Mouse (Mus musculus): ENCODE data around the gene Wfdc5. TPM values are rescaled to one million over a fixed set of nuclear protein-coding genes. Genes with fewer than 3 reads are reported as not detected.

Wfdc5 gene
- polyA plus RNA-seq, 1 experiment from 2014 or later: not detected

GRCm38 (mm10) chr2:164183340-164183739 is 798 bp upstream of the Wfdc5 start:
- H3K27me3 ChIP-seq (replicated peaks; ENCODE audit: control insufficient read depth, insufficient read depth, low read length): no peaks in the 10 kb centered on the region
- H3K9ac ChIP-seq (ENCODE audit: low read length): no peak overlapping the region
- no peak overlapping the region for H3K4me2 ChIP-seq (ENCODE audit: low read length)
- no peak overlapping the region for H3K4me3 ChIP-seq (ENCODE audit: low read depth, low read length)
- H3K4me1 ChIP-seq (replicated peaks; ENCODE audit: control insufficient read depth, insufficient read depth, low read length): 0 out of 2 replicates have a peak, but pooled peaks cover 3% of the 10 kb centered on the region
- DNase-seq (ENCODE audit: low spot score) (no peak), ATAC-seq (replicated peaks; ENCODE audit: low FRiP score, low TSS enrichment, low read depth) (no peak)
- no peak overlapping the region for H3K27ac ChIP-seq (ENCODE audit: low read depth)
- no peaks in the 10 kb centered on the region for H3K9me3 ChIP-seq (ENCODE audit: control insufficient read depth, low read length)
- WGBS: 66% methylated on average over 9 of the region's 9 CpGs
- H3K36me3 ChIP-seq (ENCODE audit: control insufficient read depth, insufficient read depth, low read length): no peaks in the 10 kb centered on the region

GRCm38 (mm10) chr2:164180770-164181169 is 1.8 kb downstream of the Wfdc5 start:
- Histone ChIP-seq H3K27me3 (replicated peaks; ENCODE audit: control insufficient read depth, insufficient read depth, low read length) (0 out of 2 replicates have a peak, but pooled peaks cover 2% of the 10 kb centered on the region), H3K27ac (ENCODE audit: low read depth) (no peak overlapping the region), H3K9ac (ENCODE audit: low read length) (no peak overlapping the region), H3K4me1 (replicated peaks; ENCODE audit: control insufficient read depth, insufficient read depth, low read length) (0 out of 2 replicates have a peak, but pooled peaks cover 3% of the 10 kb centered on the region), H3K9me3 (ENCODE audit: control insufficient read depth, low read length) (no peaks in the 10 kb centered on the region), H3K36me3 (ENCODE audit: control insufficient read depth, insufficient read depth, low read length) (no peaks in the 10 kb centered on the region), H3K4me2 (ENCODE audit: low read length) (no peak overlapping the region), H3K4me3 (ENCODE audit: low read depth, low read length) (no peak overlapping the region)
- ATAC-seq (replicated peaks; ENCODE audit: low FRiP score, low TSS enrichment, low read depth): no peak
- DNase-seq (ENCODE audit: low spot score): no peak
- 73% methylated on average over 4 of the region's 4 CpGs for WGBS

- Histone ChIP-seq H3K36me3 (ENCODE audit: control insufficient read depth, insufficient read depth, low read length) (no peaks in the 10 kb centered on the region), H3K4me1 (replicated peaks; ENCODE audit: control insufficient read depth, insufficient read depth, low read length) (0 out of 2 replicates have a peak, but pooled peaks cover 3% of the 10 kb centered on the region), H3K4me3 (ENCODE audit: low read depth, low read length) (no peak overlapping the region), H3K9me3 (ENCODE audit: control insufficient read depth, low read length) (no peaks in the 10 kb centered on the region), H3K27me3 (replicated peaks; ENCODE audit: control insufficient read depth, insufficient read depth, low read length) (0 out of 2 replicates have a peak, but pooled peaks cover 2% of the 10 kb centered on the region), H3K27ac (ENCODE audit: low read depth) (no peak overlapping the region), H3K4me2 (ENCODE audit: low read length) (no peak overlapping the region), H3K9ac (ENCODE audit: low read length) (no peak overlapping the region)
- WGBS: 49% methylated on average over 3 of the region's 3 CpGs
- no peak for ATAC-seq (replicated peaks; ENCODE audit: low FRiP score, low TSS enrichment, low read depth)
- DNase-seq (ENCODE audit: low spot score): no peak
Measured at GRCm38 (mm10) chr2:164180124-164180523, 2.4 kb downstream of the Wfdc5 start.

- DNase-seq (ENCODE audit: low spot score) (no peak), ATAC-seq (replicated peaks; ENCODE audit: low FRiP score, low TSS enrichment, low read depth) (no peak)
- H3K9me3 ChIP-seq (ENCODE audit: control insufficient read depth, low read length): no peaks in the 10 kb centered on the region
- H3K4me2 ChIP-seq (ENCODE audit: low read length): no peak overlapping the region
- H3K4me1 ChIP-seq (replicated peaks; ENCODE audit: control insufficient read depth, insufficient read depth, low read length): no peaks in the 10 kb centered on the region
- H3K27me3 ChIP-seq (replicated peaks; ENCODE audit: control insufficient read depth, insufficient read depth, low read length): peaks cover 5% of the 10 kb centered on the region; the same call in 1 of the 2 replicates
- H3K27ac ChIP-seq (ENCODE audit: low read depth): no peak overlapping the region
- no peak overlapping the region for H3K4me3 ChIP-seq (ENCODE audit: low read depth, low read length)
- no peak overlapping the region for H3K9ac ChIP-seq (ENCODE audit: low read length)
- no peaks in the 10 kb centered on the region for H3K36me3 ChIP-seq (ENCODE audit: control insufficient read depth, insufficient read depth, low read length)
- 77% methylated on average over 5 of the region's 5 CpGs for WGBS
Measured at GRCm38 (mm10) chr2:164177831-164178230, 4.7 kb downstream of the Wfdc5 start.

- Histone ChIP-seq H3K27me3 (replicated peaks; ENCODE audit: control insufficient read depth, insufficient read depth, low read length) (peaks cover 19% of the 10 kb centered on the region), H3K4me2 (ENCODE audit: low read length) (no peak overlapping the region), H3K27ac (ENCODE audit: low read depth) (no peak overlapping the region), H3K36me3 (ENCODE audit: control insufficient read depth, insufficient read depth, low read length) (no peaks in the 10 kb centered on the region), H3K4me1 (replicated peaks; ENCODE audit: control insufficient read depth, insufficient read depth, low read length) (peaks cover 5% of the 10 kb centered on the region), H3K9me3 (ENCODE audit: control insufficient read depth, low read length) (no peaks in the 10 kb centered on the region), H3K9ac (ENCODE audit: low read length) (no peak overlapping the region), H3K4me3 (ENCODE audit: low read depth, low read length) (no peak overlapping the region)
- 90% methylated on average over 3 of the region's 3 CpGs for WGBS
- ATAC-seq (replicated peaks; ENCODE audit: low FRiP score, low TSS enrichment, low read depth) (no peak), DNase-seq (ENCODE audit: low spot score) (no peak)
Measured at GRCm38 (mm10) chr2:164175850-164176249, 6.7 kb downstream of the Wfdc5 start.

GRCm38 (mm10) chr2:164174649-164175395 is 7.7 kb downstream of the Wfdc5 start:
- H3K36me3 ChIP-seq (ENCODE audit: control insufficient read depth, insufficient read depth, low read length): no peaks in the 10 kb centered on the region
- WGBS: 69% methylated on average over 8 of the region's 8 CpGs
- no peak for ATAC-seq (replicated peaks; ENCODE audit: low FRiP score, low TSS enrichment, low read depth)
- H3K9me3 ChIP-seq (ENCODE audit: control insufficient read depth, low read length): no peaks in the 10 kb centered on the region
- H3K9ac ChIP-seq (ENCODE audit: low read length): no peak overlapping the region
- H3K4me3 ChIP-seq (ENCODE audit: low read depth, low read length): no peak overlapping the region
- H3K4me2 ChIP-seq (ENCODE audit: low read length): no peak overlapping the region
- no peak overlapping the region for H3K27ac ChIP-seq (ENCODE audit: low read depth)
- peaks cover 11% of the 10 kb centered on the region for H3K4me1 ChIP-seq (replicated peaks; ENCODE audit: control insufficient read depth, insufficient read depth, low read length)
- no peak for DNase-seq (ENCODE audit: low spot score)
- peaks cover 29% of the 10 kb centered on the region for H3K27me3 ChIP-seq (replicated peaks; ENCODE audit: control insufficient read depth, insufficient read depth, low read length)

- Histone ChIP-seq H3K27me3 (replicated peaks; ENCODE audit: control insufficient read depth, insufficient read depth, low read length) (peaks cover 43% of the 10 kb centered on the region), H3K36me3 (ENCODE audit: control insufficient read depth, insufficient read depth, low read length) (no peaks in the 10 kb centered on the region), H3K4me3 (ENCODE audit: low read depth, low read length) (no peak overlapping the region), H3K27ac (ENCODE audit: low read depth) (no peak overlapping the region), H3K9ac (ENCODE audit: low read length) (no peak overlapping the region), H3K9me3 (ENCODE audit: control insufficient read depth, low read length) (no peaks in the 10 kb centered on the region), H3K4me1 (replicated peaks; ENCODE audit: control insufficient read depth, insufficient read depth, low read length) (peaks cover 14% of the 10 kb centered on the region), H3K4me2 (ENCODE audit: low read length) (no peak overlapping the region)
- WGBS: 74% methylated on average over 3 of the region's 3 CpGs
- DNase-seq (ENCODE audit: low spot score): no peak
- no peak for ATAC-seq (replicated peaks; ENCODE audit: low FRiP score, low TSS enrichment, low read depth)
Measured at GRCm38 (mm10) chr2:164173394-164173793, 9.1 kb downstream of the Wfdc5 start.

GRCm38 (mm10) chr2:164170902-164171301 is 11.6 kb downstream of the Wfdc5 start, which contains the start of gene Kcns1:
TSS of gene Kcns1 (minus strand) at chr2:164171113.
- Histone ChIP-seq H3K4me3 (ENCODE audit: low read depth, low read length) (peak within 1 kb of the TSS; percentile 30), H3K27me3 (replicated peaks; ENCODE audit: control insufficient read depth, insufficient read depth, low read length) (peaks cover 66% of the 10 kb centered on the region), H3K9ac (ENCODE audit: low read length) (no peak within 1 kb of the TSS), H3K27ac (ENCODE audit: low read depth) (no peak within 1 kb of the TSS), H3K9me3 (ENCODE audit: control insufficient read depth, low read length) (no peaks in the 10 kb centered on the region), H3K4me2 (ENCODE audit: low read length) (peak within 1 kb of the TSS; percentile 65), H3K36me3 (ENCODE audit: control insufficient read depth, insufficient read depth, low read length) (no peaks in the 10 kb centered on the region), H3K4me1 (replicated peaks; ENCODE audit: control insufficient read depth, insufficient read depth, low read length) (peaks cover 16% of the 10 kb centered on the region)
- 1% methylated on average over 29 of the region's 29 CpGs for WGBS
- no peak for ATAC-seq (replicated peaks; ENCODE audit: low FRiP score, low TSS enrichment, low read depth)
- DNase-seq (ENCODE audit: low spot score): no peak

- DNase-seq (ENCODE audit: low spot score) (no peak), ATAC-seq (replicated peaks; ENCODE audit: low FRiP score, low TSS enrichment, low read depth) (no peak)
- WGBS: 6% methylated on average over 11 of the region's 11 CpGs
- Histone ChIP-seq H3K36me3 (ENCODE audit: control insufficient read depth, insufficient read depth, low read length) (no peaks in the 10 kb centered on the region), H3K4me3 (ENCODE audit: low read depth, low read length) (peak overlapping the region; percentile 30; the same call in 1 of the 2 replicates), H3K4me2 (ENCODE audit: low read length) (peak overlapping the region; percentile 65), H3K27ac (ENCODE audit: low read depth) (no peak overlapping the region), H3K27me3 (replicated peaks; ENCODE audit: control insufficient read depth, insufficient read depth, low read length) (peaks cover 71% of the 10 kb centered on the region), H3K9ac (ENCODE audit: low read length) (no peak overlapping the region), H3K9me3 (ENCODE audit: control insufficient read depth, low read length) (no peaks in the 10 kb centered on the region), H3K4me1 (replicated peaks; ENCODE audit: control insufficient read depth, insufficient read depth, low read length) (peaks cover 16% of the 10 kb centered on the region)
Measured at GRCm38 (mm10) chr2:164170326-164170725, 12.2 kb downstream of the Wfdc5 start.

All from intestine, embryonic 14.5 days (tissue).